Mouse (Mus musculus) hindbrain, embryonic 13.5 days (tissue): ENCODE data around the gene Lrrc32. TPM values are rescaled to one million over a fixed set of nuclear protein-coding genes. Genes with fewer than 3 reads are reported as not detected.

ENCODE experiments used
- ATAC-seq: fragments of 200-750 bp; cut with Nextera tagmentation; 2 replicates; pipeline ENCODE4 v1.8.0; 2017; ENCODE audit warnings: moderate TSS enrichment; ENCODE audit not compliant: low FRiP score
- H3K27ac ChIP-seq: fragments of 300-500 bp; sonication (generic); 2 replicates; pipeline ENCODE4 v1.5.1; 2015; ENCODE audit warnings: inconsistent platforms, mild to moderate bottlenecking, moderate library complexity
- H3K27me3 ChIP-seq: fragments of 300-500 bp; sonication (generic); 2 replicates; pipeline ENCODE4 v1.6.1; 2015; ENCODE audit warnings: mild to moderate bottlenecking, inconsistent platforms
- H3K36me3 ChIP-seq: fragments of 300-500 bp; sonication (generic); 2 replicates; pipeline ENCODE4 v1.6.1; 2015; ENCODE audit warnings: mild to moderate bottlenecking, inconsistent platforms
- H3K4me1 ChIP-seq: fragments of 300-500 bp; sonication (generic); replicated peaks from 2 replicates; pipeline ENCODE4 v1.6.1; 2015; ENCODE audit warnings: inconsistent platforms
- H3K4me2 ChIP-seq: fragments of 300-500 bp; sonication (generic); 2 replicates; pipeline ENCODE4 v1.6.1; 2015; ENCODE audit warnings: inconsistent platforms, mild to moderate bottlenecking, moderate library complexity
- H3K4me3 ChIP-seq: fragments of 300-500 bp; sonication (generic); 2 replicates; pipeline ENCODE4 v1.5.1; 2015; ENCODE audit warnings: mild to moderate bottlenecking, inconsistent platforms
- H3K9ac ChIP-seq: fragments of 300-500 bp; sonication (generic); 2 replicates; pipeline ENCODE4 v1.6.1; 2015; ENCODE audit warnings: mild to moderate bottlenecking, inconsistent platforms
- H3K9me3 ChIP-seq: fragments of 300-500 bp; sonication (generic); 2 replicates; pipeline ENCODE4 v1.6.1; 2016; ENCODE audit warnings: inconsistent platforms
- WGBS: fragments of 180-500 bp; shearing (Covaris S2); methylation state at CpG from one replicate; pipeline ENCODE4 v1.1.7; 2015; 5-methylcytosine and 5-hydroxymethylcytosine counted together
- polyA plus RNA-seq: library from polyadenylated mRNA; unstranded; fragments of >200 nt; fragmentation: Nextera tagmentation; extraction: Ambion mirVana; gene quantifications from 2 replicates; pipeline ENCODE4 v1.2.1, GENCODE M21; 2015

Gene Lrrc32
- polyA plus RNA-seq, 1 experiment from 2014 or later, result 3.1 TPM

- H3K9ac ChIP-seq, result no peak overlapping the region
- ATAC-seq, result no peak
- H3K9me3 ChIP-seq, result no peaks in the 10 kb centered on the region
- no peak overlapping the region for H3K4me3 ChIP-seq
- H3K27me3 ChIP-seq, result 0 out of 2 replicates have a peak, but pooled peaks cover 3% of the 10 kb centered on the region
- peaks cover 26% of the 10 kb centered on the region for H3K4me1 ChIP-seq
- 82% methylated on average over 6 of the region's 6 CpGs for WGBS
- H3K27ac ChIP-seq, result no peak overlapping the region
- H3K36me3 ChIP-seq, result no peaks in the 10 kb centered on the region
- H3K4me2 ChIP-seq, result no peak overlapping the region
Observed at GRCm38 (mm10) chr7:98524869-98525699, 36.0 kb downstream of the Lrrc32 start.

GRCm38 (mm10) chr7:98527085-98527484 lies 38.0 kb downstream of the Lrrc32 start:
- 88% methylated on average over 3 of the region's 3 CpGs for WGBS
- H3K4me2 ChIP-seq, result no peak overlapping the region
- H3K36me3 ChIP-seq, result no peaks in the 10 kb centered on the region
- ATAC-seq, result no peak
- H3K9me3 ChIP-seq, result no peaks in the 10 kb centered on the region
- 0 out of 2 replicates have a peak, but pooled peaks cover 3% of the 10 kb centered on the region for H3K27me3 ChIP-seq
- peaks cover 26% of the 10 kb centered on the region for H3K4me1 ChIP-seq
- no peak overlapping the region for H3K4me3 ChIP-seq
- no peak overlapping the region for H3K9ac ChIP-seq
- H3K27ac ChIP-seq, result no peak overlapping the region

GRCm38 (mm10) chr7:98531612-98532011 lies 42.5 kb downstream of the Lrrc32 start:
- Histone ChIP-seq H3K9me3 (no peaks in the 10 kb centered on the region), H3K4me2 (no peak overlapping the region), H3K36me3 (no peaks in the 10 kb centered on the region), H3K27ac (no peak overlapping the region), H3K27me3 (no peaks in the 10 kb centered on the region), H3K4me3 (no peak overlapping the region), H3K9ac (no peak overlapping the region), H3K4me1 (no peaks in the 10 kb centered on the region)
- WGBS, result 75% methylated on average over 7 of the region's 7 CpGs
- ATAC-seq, result no peak

- 95% methylated on average over 4 of the region's 4 CpGs for whole genome bisulfite sequencing
Observed at GRCm38 (mm10) chr7:98532981-98533380, 43.9 kb downstream of the Lrrc32 start.

GRCm38 (mm10) chr7:98534432-98534855 lies 45.4 kb downstream of the Lrrc32 start:
- 95% methylated on average over 13 of the region's 13 CpGs for WGBS

More at GRCm38 (mm10) chr7:98532981-98533380, 43.9 kb downstream of the Lrrc32 start:
- no peaks in the 10 kb centered on the region for H3K36me3 ChIP-seq
- no peak overlapping the region for H3K4me3 ChIP-seq
- peaks cover 10% of the 10 kb centered on the region for H3K4me1 ChIP-seq
- no peak overlapping the region for H3K9ac ChIP-seq
- H3K9me3 ChIP-seq, result no peaks in the 10 kb centered on the region
- no peak overlapping the region for H3K4me2 ChIP-seq
- H3K27ac ChIP-seq, result no peak overlapping the region
- no peaks in the 10 kb centered on the region for H3K27me3 ChIP-seq
- no peak for ATAC-seq

GRCm38 (mm10) chr7:98535191-98535590 lies 46.1 kb downstream of the Lrrc32 start:
- H3K4me3 ChIP-seq, result no peak overlapping the region
- WGBS, result 86% methylated on average over 6 of the region's 6 CpGs
- H3K27ac ChIP-seq, result no peak overlapping the region
- ATAC-seq, result no peak
- H3K9ac ChIP-seq, result no peak overlapping the region
- no peaks in the 10 kb centered on the region for H3K36me3 ChIP-seq
- H3K4me2 ChIP-seq, result no peak overlapping the region
- H3K4me1 ChIP-seq, result peaks cover 15% of the 10 kb centered on the region
- no peaks in the 10 kb centered on the region for H3K27me3 ChIP-seq
- H3K9me3 ChIP-seq, result no peaks in the 10 kb centered on the region

More at GRCm38 (mm10) chr7:98534432-98534855, 45.4 kb downstream of the Lrrc32 start:
- no peak overlapping the region for H3K4me3 ChIP-seq
- no peaks in the 10 kb centered on the region for H3K36me3 ChIP-seq
- H3K4me2 ChIP-seq, result no peak overlapping the region
- no peaks in the 10 kb centered on the region for H3K27me3 ChIP-seq
- H3K27ac ChIP-seq, result no peak overlapping the region
- no peak overlapping the region for H3K9ac ChIP-seq
- peaks cover 15% of the 10 kb centered on the region for H3K4me1 ChIP-seq
- no peak for ATAC-seq
- H3K9me3 ChIP-seq, result no peaks in the 10 kb centered on the region

- H3K4me2 ChIP-seq, result no peak overlapping the region
- H3K4me1 ChIP-seq, result peaks cover 15% of the 10 kb centered on the region
- WGBS, result 91% methylated on average over 4 of the region's 4 CpGs
- H3K27ac ChIP-seq, result no peak overlapping the region
- H3K4me3 ChIP-seq, result no peak overlapping the region
- H3K9ac ChIP-seq, result no peak overlapping the region
- no peak for ATAC-seq
- H3K36me3 ChIP-seq, result no peaks in the 10 kb centered on the region
- no peaks in the 10 kb centered on the region for H3K27me3 ChIP-seq
- H3K9me3 ChIP-seq, result no peaks in the 10 kb centered on the region
Observed at GRCm38 (mm10) chr7:98535882-98536281, 46.8 kb downstream of the Lrrc32 start.

GRCm38 (mm10) chr7:98537210-98537966 lies 48.3 kb downstream of the Lrrc32 start:
- no peaks in the 10 kb centered on the region for H3K9me3 ChIP-seq
- H3K4me1 ChIP-seq, result peaks cover 15% of the 10 kb centered on the region
- no peak overlapping the region for H3K9ac ChIP-seq
- peak overlapping the region; percentile 44; the same call in 1 of the 2 replicates for H3K27ac ChIP-seq
- no peak overlapping the region for H3K4me2 ChIP-seq
- no peak overlapping the region for H3K4me3 ChIP-seq
- peak; percentile 46; the same call in 1 of the 2 replicates for ATAC-seq
- no peaks in the 10 kb centered on the region for H3K36me3 ChIP-seq
- no peaks in the 10 kb centered on the region for H3K27me3 ChIP-seq
- 39% methylated on average over 10 of the region's 10 CpGs for WGBS

GRCm38 (mm10) chr7:98537967-98538573 lies 49.0 kb downstream of the Lrrc32 start:
- peak overlapping the region; percentile 44; the same call in 1 of the 2 replicates for H3K27ac ChIP-seq
- 19% methylated on average over 8 of the region's 8 CpGs for WGBS
- no peak overlapping the region for H3K9ac ChIP-seq
- 0 out of 2 replicates have a peak, but pooled peaks have one; percentile 11 for ATAC-seq
- peaks cover 15% of the 10 kb centered on the region for H3K4me1 ChIP-seq
- no peaks in the 10 kb centered on the region for H3K36me3 ChIP-seq
- H3K4me2 ChIP-seq, result no peak overlapping the region
- no peaks in the 10 kb centered on the region for H3K9me3 ChIP-seq
- H3K27me3 ChIP-seq, result no peaks in the 10 kb centered on the region
- H3K4me3 ChIP-seq, result no peak overlapping the region

- no peak overlapping the region for H3K9ac ChIP-seq
- H3K9me3 ChIP-seq, result no peaks in the 10 kb centered on the region
- 72% methylated on average over 2 of the region's 2 CpGs for WGBS
- H3K4me2 ChIP-seq, result no peak overlapping the region
- ATAC-seq, result no peak
- no peaks in the 10 kb centered on the region for H3K36me3 ChIP-seq
- H3K27ac ChIP-seq, result no peak overlapping the region
- H3K4me1 ChIP-seq, result peaks cover 22% of the 10 kb centered on the region
- no peak overlapping the region for H3K4me3 ChIP-seq
- H3K27me3 ChIP-seq, result no peaks in the 10 kb centered on the region
Observed at GRCm38 (mm10) chr7:98540879-98541278, 51.8 kb downstream of the Lrrc32 start.

GRCm38 (mm10) chr7:98541564-98541963 lies 52.5 kb downstream of the Lrrc32 start:
- no peak for ATAC-seq
- Histone ChIP-seq H3K9me3 (no peaks in the 10 kb centered on the region), H3K4me2 (no peak overlapping the region), H3K27me3 (no peaks in the 10 kb centered on the region), H3K36me3 (no peaks in the 10 kb centered on the region), H3K9ac (no peak overlapping the region), H3K4me3 (no peak overlapping the region), H3K27ac (no peak overlapping the region), H3K4me1 (peaks cover 22% of the 10 kb centered on the region)
- whole genome bisulfite sequencing, result 94% methylated on average over 5 of the region's 5 CpGs

GRCm38 (mm10) chr7:98542267-98542666 lies 53.2 kb downstream of the Lrrc32 start:
- ATAC-seq, result no peak
- no peak overlapping the region for H3K4me3 ChIP-seq
- 95% methylated on average over 3 of the region's 3 CpGs for WGBS

More at GRCm38 (mm10) chr7:98542267-98542666, 53.2 kb downstream of the Lrrc32 start:
- H3K9me3 ChIP-seq, result no peaks in the 10 kb centered on the region
- peaks cover 19% of the 10 kb centered on the region for H3K4me1 ChIP-seq
- no peaks in the 10 kb centered on the region for H3K36me3 ChIP-seq
- H3K9ac ChIP-seq, result no peak overlapping the region
- no peak overlapping the region for H3K4me2 ChIP-seq
- no peak overlapping the region for H3K27ac ChIP-seq
- H3K27me3 ChIP-seq, result no peaks in the 10 kb centered on the region
